Mouse (Mus musculus): ENCODE measurements around the gene Ski. TPM values are rescaled to one million over a fixed set of nuclear protein-coding genes. Genes with fewer than 3 reads are reported as not detected.
A peak's percentile ranks its signal among the peaks of the same experiment; 100 is the strongest.

The Ski gene
- total and polyA plus RNA-seq, 2 experiments from 2014 or later, result 9.3 to 53.2 TPM

DNA sequence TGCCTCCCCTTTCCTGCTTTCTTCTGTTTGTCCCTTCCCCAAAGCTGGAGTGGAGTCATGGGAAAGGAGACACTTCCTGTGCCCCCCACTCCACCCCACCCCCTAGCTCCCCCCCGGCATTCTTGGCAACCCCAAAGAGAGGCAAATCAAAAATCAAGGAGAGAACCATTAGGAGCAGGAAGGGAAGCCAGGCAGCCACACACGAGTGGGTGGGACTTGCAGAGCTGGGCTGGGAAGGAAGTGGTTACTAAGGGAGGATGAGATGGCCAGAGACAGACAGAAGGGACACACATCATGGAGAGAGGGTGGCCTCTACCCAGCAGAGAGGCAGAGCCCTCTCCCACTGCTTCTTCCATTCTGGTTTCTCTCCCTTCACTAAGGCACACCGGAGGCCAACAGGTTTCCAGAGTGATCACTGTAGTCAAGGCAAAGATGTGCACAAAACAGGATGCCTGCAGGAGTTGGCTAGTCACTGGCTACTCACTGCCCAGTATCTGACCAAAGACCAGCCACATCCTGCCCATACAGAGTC, 43.3 kb downstream of the Ski start:
- ATAC-seq (ENCODE audit: insufficient read depth, low read depth) (peak; percentile 12; the same call in 1 of the 2 replicates), DNase-seq (ENCODE audit: low spot score) (peak; percentile 58)
- peak overlapping the region; percentile 94 for H3K27ac ChIP-seq (ENCODE audit: low read depth)
- H3K36me3 ChIP-seq (replicated peaks; ENCODE audit: control insufficient read depth, insufficient read depth, low read length), result no peaks in the 10 kb centered on the region
- TF ChIP-seq CTCF (IDR thresholded peaks at IDR 0.05; ENCODE audit: low read depth) (no peak), EP300 (IDR thresholded peaks at IDR 0.05; ENCODE audit: low read depth) (no peak)
- peak overlapping the region; percentile 16; the same call in 1 of the 2 replicates for H3K9ac ChIP-seq (replicated peaks; ENCODE audit: low read depth, low read length)
- peak overlapping the region; percentile 52 for H3K4me2 ChIP-seq (ENCODE audit: low read depth, low read length)
- peak overlapping the region; percentile 11 for H3K4me3 ChIP-seq (ENCODE audit: low read depth, low read length)
- peaks cover 78% of the 10 kb centered on the region for H3K4me1 ChIP-seq (ENCODE audit: control insufficient read depth, insufficient read depth)
- H3K9me3 ChIP-seq (replicated peaks; ENCODE audit: control insufficient read depth, low read length), result no peaks in the 10 kb centered on the region
- 25% methylated on average over 3 of the region's 3 CpGs for WGBS
- no peaks in the 10 kb centered on the region for H3K27me3 ChIP-seq (ENCODE audit: control insufficient read depth, insufficient read depth, low read length)

DNA sequence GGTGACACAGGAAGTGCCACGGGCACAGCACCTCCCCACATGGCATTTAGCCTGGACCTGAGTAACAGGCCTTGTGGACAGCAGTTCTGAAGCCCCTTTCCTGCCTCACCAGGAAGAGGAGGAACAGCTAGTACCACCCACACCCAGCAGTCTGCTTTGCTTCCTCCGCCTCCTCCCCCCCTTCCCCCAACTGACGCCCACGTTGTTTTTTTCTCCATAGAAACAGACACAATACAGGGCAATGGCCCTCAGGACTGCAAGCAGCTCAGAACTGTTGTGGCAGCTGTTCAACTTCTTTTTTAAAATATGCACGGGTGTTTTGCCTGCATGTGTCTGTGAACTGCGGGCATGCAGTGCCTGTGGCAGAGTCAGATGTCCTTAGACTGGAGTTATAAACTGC, 44.1 kb downstream of the Ski start:
- TF ChIP-seq CTCF (IDR thresholded peaks at IDR 0.05; ENCODE audit: low read depth) (no peak), EP300 (IDR thresholded peaks at IDR 0.05; ENCODE audit: low read depth) (no peak)
- H3K36me3 ChIP-seq (replicated peaks; ENCODE audit: control insufficient read depth, insufficient read depth, low read length), result no peaks in the 10 kb centered on the region
- ATAC-seq (ENCODE audit: insufficient read depth, low read depth) (peak; percentile 75), DNase-seq (ENCODE audit: low spot score) (peak; percentile 90)
- no peaks in the 10 kb centered on the region for H3K9me3 ChIP-seq (replicated peaks; ENCODE audit: control insufficient read depth, low read length)
- H3K9ac ChIP-seq (replicated peaks; ENCODE audit: low read depth, low read length), result peak overlapping the region; percentile 23; the same call in 1 of the 2 replicates
- H3K27ac ChIP-seq (ENCODE audit: low read depth), result peak overlapping the region; percentile 94
- H3K27me3 ChIP-seq (ENCODE audit: control insufficient read depth, insufficient read depth, low read length), result no peaks in the 10 kb centered on the region
- H3K4me2 ChIP-seq (ENCODE audit: low read depth, low read length), result peak overlapping the region; percentile 52
- H3K4me3 ChIP-seq (ENCODE audit: low read depth, low read length), result peak overlapping the region; percentile 11
- H3K4me1 ChIP-seq (ENCODE audit: control insufficient read depth, insufficient read depth), result peaks cover 78% of the 10 kb centered on the region
- 5% methylated on average over 6 of the region's 6 CpGs for WGBS

DNA sequence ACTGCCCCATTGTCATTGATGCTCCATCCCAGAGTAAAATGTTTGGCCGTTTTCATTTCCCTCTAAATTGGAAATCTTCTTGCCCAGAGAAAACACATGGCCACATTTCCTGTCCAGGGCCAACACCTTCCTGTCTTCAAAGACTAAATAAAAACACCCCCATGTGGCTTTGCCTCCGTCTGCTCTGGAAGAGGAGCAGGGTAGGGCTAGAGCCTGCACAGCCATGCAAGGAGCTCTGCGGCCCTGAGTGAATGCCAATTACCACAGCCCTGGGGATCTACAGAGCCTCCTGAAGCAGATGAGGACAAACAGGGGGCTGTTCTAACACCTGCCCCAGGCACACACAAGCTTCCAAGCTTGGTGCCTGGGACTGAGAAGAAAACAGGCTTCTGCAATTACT, 46.2 kb downstream of the Ski start:
- no peaks in the 10 kb centered on the region for H3K27me3 ChIP-seq (ENCODE audit: control insufficient read depth, insufficient read depth, low read length)
- 42% methylated on average over 3 of the region's 3 CpGs for WGBS
- no peak overlapping the region for H3K9ac ChIP-seq (replicated peaks; ENCODE audit: low read depth, low read length)
- DNase-seq (ENCODE audit: low spot score), result no peak
- no peaks in the 10 kb centered on the region for H3K36me3 ChIP-seq (replicated peaks; ENCODE audit: control insufficient read depth, insufficient read depth, low read length)
- no peak overlapping the region for H3K4me3 ChIP-seq (ENCODE audit: low read depth, low read length)
- peak overlapping the region; percentile 94 for H3K27ac ChIP-seq (ENCODE audit: low read depth)
- TF ChIP-seq CTCF (IDR thresholded peaks at IDR 0.05; ENCODE audit: low read depth), result no peak
- no peak for TF ChIP-seq EP300 (IDR thresholded peaks at IDR 0.05; ENCODE audit: low read depth)
- ATAC-seq (ENCODE audit: insufficient read depth, low read depth), result no peak
- peaks cover 91% of the 10 kb centered on the region for H3K4me1 ChIP-seq (ENCODE audit: control insufficient read depth, insufficient read depth)
- no peak overlapping the region for H3K4me2 ChIP-seq (ENCODE audit: low read depth, low read length)
- no peaks in the 10 kb centered on the region for H3K9me3 ChIP-seq (replicated peaks; ENCODE audit: control insufficient read depth, low read length)

DNA sequence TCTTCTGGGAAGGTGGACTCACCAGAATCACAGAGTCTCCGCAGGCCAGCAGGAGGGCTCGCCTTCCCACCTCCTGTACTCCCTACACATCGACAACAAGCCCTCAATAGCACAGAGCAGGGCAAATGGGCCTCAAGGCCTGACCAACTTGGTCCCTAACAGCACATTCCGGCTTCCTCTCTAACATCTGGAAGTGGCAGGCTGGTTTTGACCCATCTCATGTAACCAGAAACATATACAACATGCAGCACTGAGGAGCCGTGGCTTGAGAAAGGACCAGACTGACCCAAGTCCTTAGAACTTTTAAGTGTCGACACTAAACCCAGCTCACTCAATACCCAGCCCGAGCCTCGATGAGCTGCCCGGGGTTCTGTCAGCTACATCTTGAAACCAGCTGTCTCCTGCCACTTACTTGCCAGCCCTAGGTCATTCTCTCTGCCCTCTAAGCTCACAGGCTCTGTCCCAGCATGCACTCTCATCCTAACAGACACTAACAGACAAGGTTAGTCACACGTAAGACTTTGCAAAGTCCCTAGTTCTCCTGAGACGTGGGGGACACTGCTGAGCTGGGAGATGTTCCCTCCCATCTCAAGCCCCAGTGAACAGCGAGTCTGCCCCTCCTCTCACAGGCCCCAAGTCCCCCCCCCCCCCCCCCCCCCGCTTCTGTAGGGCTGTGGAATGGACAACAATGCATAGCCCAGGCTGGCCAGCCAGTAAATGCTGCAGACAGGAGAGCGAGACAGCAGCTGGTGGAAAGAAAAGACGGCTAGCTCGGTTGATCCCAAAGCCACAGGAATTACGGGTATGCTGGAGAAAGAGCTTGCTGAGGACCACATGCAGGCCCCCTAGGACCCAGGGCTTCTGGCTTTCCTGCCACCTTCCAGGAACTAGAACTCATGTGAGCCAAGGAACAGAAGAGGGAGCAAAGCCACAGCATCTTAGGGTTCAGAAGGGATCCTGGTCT, 48.3 kb downstream of the Ski start:
- ATAC-seq (ENCODE audit: insufficient read depth, low read depth), result no peak
- Histone ChIP-seq H3K27me3 (ENCODE audit: control insufficient read depth, insufficient read depth, low read length) (no peaks in the 10 kb centered on the region), H3K4me2 (ENCODE audit: low read depth, low read length) (peak overlapping the region; percentile 49), H3K9me3 (replicated peaks; ENCODE audit: control insufficient read depth, low read length) (no peaks in the 10 kb centered on the region), H3K4me3 (ENCODE audit: low read depth, low read length) (0 out of 2 replicates have a peak overlapping the region, but pooled peaks have one; percentile 2), H3K36me3 (replicated peaks; ENCODE audit: control insufficient read depth, insufficient read depth, low read length) (no peaks in the 10 kb centered on the region), H3K27ac (ENCODE audit: low read depth) (peak overlapping the region; percentile 92), H3K4me1 (ENCODE audit: control insufficient read depth, insufficient read depth) (peaks cover 99% of the 10 kb centered on the region), H3K9ac (replicated peaks; ENCODE audit: low read depth, low read length) (peak overlapping the region; percentile 19; the same call in 1 of the 2 replicates)
- WGBS, result 26% methylated on average over 16 of the region's 17 CpGs
- DNase-seq (ENCODE audit: low spot score), result no peak
- TF ChIP-seq CTCF (IDR thresholded peaks at IDR 0.05; ENCODE audit: low read depth) (no peak), EP300 (IDR thresholded peaks at IDR 0.05; ENCODE audit: low read depth) (no peak; the same call in 1 of the 2 replicates)

DNA sequence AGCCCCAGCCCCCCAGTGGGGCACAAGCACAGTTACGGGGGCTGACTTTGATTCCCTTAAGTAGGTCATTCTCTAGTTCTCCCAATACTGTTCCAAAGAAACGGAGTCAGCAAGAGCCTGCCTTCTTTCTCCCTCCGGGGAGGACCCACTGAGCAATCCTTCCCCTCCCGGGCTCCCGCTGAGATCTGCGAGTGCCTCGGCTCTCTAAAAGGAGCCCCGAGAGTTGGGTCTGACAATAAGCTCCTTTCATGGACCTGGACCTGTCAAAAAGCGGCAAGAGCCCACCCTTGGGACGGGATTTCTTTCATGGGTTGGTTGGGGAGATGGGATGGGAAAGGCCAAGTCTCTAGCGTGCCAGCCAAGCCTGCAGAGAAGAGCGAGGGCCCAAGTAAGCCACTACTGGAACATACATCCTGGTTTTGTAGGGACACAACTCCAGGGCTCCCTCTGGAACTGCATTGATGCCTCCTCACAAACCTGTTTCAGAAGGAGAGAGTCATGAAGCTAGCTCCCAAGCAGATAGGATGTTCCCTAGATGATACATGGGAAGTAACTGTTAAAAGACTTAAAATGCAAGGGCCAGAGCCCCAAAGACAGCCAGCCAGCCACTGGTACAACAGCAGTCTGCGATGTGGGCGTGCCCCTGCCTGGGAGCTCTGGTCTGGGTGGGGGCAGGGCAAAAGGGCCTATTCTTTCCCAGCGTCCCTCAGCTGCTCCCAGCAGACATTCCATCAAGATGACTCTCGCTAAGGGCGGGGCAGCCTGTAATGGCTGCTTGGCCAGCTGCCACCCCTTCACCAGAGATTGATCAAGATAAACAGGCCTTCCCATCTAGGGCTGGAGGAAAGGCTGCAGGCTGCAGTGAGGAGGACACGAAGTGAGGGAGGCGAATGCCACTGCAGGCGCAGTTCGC, 49.2 kb downstream of the Ski start:
- 0 out of 2 replicates have a peak overlapping the region, but pooled peaks have one; percentile 2 for H3K4me3 ChIP-seq (ENCODE audit: low read depth, low read length)
- H3K4me2 ChIP-seq (ENCODE audit: low read depth, low read length), result peak overlapping the region; percentile 49
- TF ChIP-seq EP300 (IDR thresholded peaks at IDR 0.05; ENCODE audit: low read depth) (peak; percentile 86), CTCF (IDR thresholded peaks at IDR 0.05; ENCODE audit: low read depth) (no peak)
- H3K9me3 ChIP-seq (replicated peaks; ENCODE audit: control insufficient read depth, low read length), result no peaks in the 10 kb centered on the region
- H3K4me1 ChIP-seq (ENCODE audit: control insufficient read depth, insufficient read depth), result peaks cover 91% of the 10 kb centered on the region
- no peaks in the 10 kb centered on the region for H3K27me3 ChIP-seq (ENCODE audit: control insufficient read depth, insufficient read depth, low read length)
- H3K27ac ChIP-seq (ENCODE audit: low read depth), result peak overlapping the region; percentile 92
- H3K36me3 ChIP-seq (replicated peaks; ENCODE audit: control insufficient read depth, insufficient read depth, low read length), result no peaks in the 10 kb centered on the region
- peak; percentile 94 for DNase-seq (ENCODE audit: low spot score)
- 14% methylated on average over 21 of the region's 21 CpGs for WGBS
- H3K9ac ChIP-seq (replicated peaks; ENCODE audit: low read depth, low read length), result peak overlapping the region; percentile 37
- peak; percentile 89 for ATAC-seq (ENCODE audit: insufficient read depth, low read depth)
